9 mouse cellular contexts compared by ENCODE assay signal in the genomic region with DNA sequence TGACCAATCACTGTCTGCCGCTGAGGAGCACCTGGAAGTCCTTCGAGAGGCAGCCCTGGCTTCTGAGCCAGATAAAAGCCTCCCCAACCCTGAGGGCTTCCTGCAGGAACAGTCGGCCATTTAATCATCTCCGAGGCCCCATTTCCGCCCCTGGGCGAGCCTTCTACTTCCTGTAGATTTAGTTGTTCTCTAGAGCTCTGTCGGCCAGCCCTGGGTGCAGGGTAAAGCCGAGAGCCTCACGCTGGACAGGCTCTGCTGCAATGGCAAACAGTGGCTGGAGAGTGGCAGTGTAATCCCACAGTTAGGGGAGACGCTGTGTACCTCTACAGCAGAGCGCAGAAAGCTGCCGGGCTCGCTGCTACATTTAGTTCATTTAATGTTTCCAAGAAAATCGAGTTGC. TPM values are rescaled to one million over a fixed set of nuclear protein-coding genes. Genes with fewer than 3 reads are reported as not detected.
DNase-seq lines count a peak whose midpoint lies in the region; ATAC-seq lines count a peak whose summit lies in the region.
"Had no signal": no experiment of that assay in that cellular context is flagged by ENCODE, and none has a peak within 500 bp of the region (broad histone marks: within the 10 kb centered on the region; RNA-seq: fewer than 3 reads in every experiment).

No protein-coding gene starts in this region.

- H3K9me3 ChIP-seq in heart, embryonic 13.5 days: no peaks in the 10 kb centered on the region
- H3K9me3 ChIP-seq: neural tube, embryonic 13.5 days had no signal

- H3K4me1 ChIP-seq in heart, embryonic 13.5 days: peaks cover 27% of the 10 kb centered on the region

- no peaks in the 10 kb centered on the region for H3K27me3 ChIP-seq in heart, embryonic 13.5 days (replicated peaks)
- H3K27me3 ChIP-seq: neural tube, embryonic 13.5 days had no signal

- peak overlapping the region; percentile 58 for H3K27ac ChIP-seq in heart, embryonic 13.5 days (replicated peaks)
- H3K27ac ChIP-seq: neural tube, embryonic 13.5 days had no signal

- H3K9ac ChIP-seq in heart, embryonic 13.5 days: no peak overlapping the region
- H3K9ac ChIP-seq: neural tube, embryonic 13.5 days had no signal

- DNase-seq in gastrocnemius, postnatal 25 days: peak; percentile 16
- DNase-seq in gastrocnemius, postnatal 36 days: no peak
- DNase-seq in cerebellum, adult 9-11 months: peak; percentile 32
- DNase-seq in left cerebral cortex, postnatal 14 days (ENCODE audit: low spot score in 2 of 2): peak; percentile 46 to 63
- DNase-seq in neural tube, embryonic 10.5 days (ENCODE audit: extremely low spot score, low spot score): peak; percentile 19
- DNase-seq in retina, embryonic 14.5 days (ENCODE audit: low spot score): no peak
- DNase-seq in ovary, postnatal 10 days (ENCODE audit: low spot score): no peak

- intact Hi-C loops in gastrocnemius, postnatal 36 days (cut with DNase I): no loop called here
- intact Hi-C loops in left cerebral cortex, postnatal 14 days (cut with DNase I): no loop called here

- peak overlapping the region; percentile 33 for H3K4me2 ChIP-seq in heart, embryonic 13.5 days
- H3K4me2 ChIP-seq: neural tube, embryonic 13.5 days had no signal

- peaks cover 66% of the 10 kb centered on the region for H3K36me3 ChIP-seq in heart, embryonic 13.5 days
- H3K36me3 ChIP-seq: neural tube, embryonic 13.5 days had no signal

- ATAC-seq in heart, embryonic 13.5 days (ENCODE audit: extremely low read depth, insufficient number of reproducible peaks, low FRiP score, low TSS enrichment): no peak

- H3K4me3 ChIP-seq in heart, embryonic 13.5 days: no peak overlapping the region
- H3K4me3 ChIP-seq: neural tube, embryonic 13.5 days had no signal

- 45% methylated on average over 14 of the region's 14 CpGs for WGBS in heart, embryonic 13.5 days

RNA-seq across cellular contexts. Expression of gene Tmem98, which starts 11.3 kb away (rescaled TPM):
- 1 to 10 TPM; 2.5 TPM for total RNA-seq in gastrocnemius, postnatal 25 days (2021)
- total RNA-seq in gastrocnemius, postnatal 36 days (2021): 1 to 10 TPM; 1.3 to 1.9 TPM
- polyA plus RNA-seq in heart, embryonic 13.5 days (2015; fragmentation: Nextera tagmentation; extraction: Ambion mirVana): 96.4 and 96.9 TPM in 2 replicates
- 1 to 10 TPM; 5.2 to 6.8 TPM for total RNA-seq in left cerebral cortex, postnatal 14 days (2021)

RNA-seq across cellular contexts. Expression of gene Spaca3, which starts 36.9 kb away (rescaled TPM):
- total RNA-seq in gastrocnemius, postnatal 25 days (2021): not detected
- total RNA-seq in gastrocnemius, postnatal 36 days (2021): not detected
- not detected in 2 replicates for polyA plus RNA-seq in heart, embryonic 13.5 days (2015; fragmentation: Nextera tagmentation; extraction: Ambion mirVana)
- total RNA-seq in left cerebral cortex, postnatal 14 days (2021): not detected
- polyA plus RNA-seq: neural tube, embryonic 13.5 days had no signal

RNA-seq across cellular contexts. Expression of gene Myo1d, which starts 41.5 kb away (rescaled TPM):
- 1 to 10 TPM; 3.0 to 3.9 TPM for total RNA-seq in gastrocnemius, postnatal 25 days (2021)
- total RNA-seq in gastrocnemius, postnatal 36 days (2021): 1 to 10 TPM; 3.0 to 3.5 TPM
- polyA plus RNA-seq in heart, embryonic 13.5 days (2015; fragmentation: Nextera tagmentation; extraction: Ambion mirVana): 6.9 and 9.1 TPM in 2 replicates
- total RNA-seq in left cerebral cortex, postnatal 14 days (2021): 1 to 10 TPM; 4.1 to 4.6 TPM

Comparison
In these comparisons a context has a peak if more than half of its experiments do, and no peak if none do; other contexts are left out.
1. DNase-seq: peak in gastrocnemius, postnatal 25 days (single experiment), cerebellum, adult 9-11 months (single experiment), left cerebral cortex, postnatal 14 days (2 of 2) and neural tube, embryonic 10.5 days (single experiment); none in gastrocnemius, postnatal 36 days (0 of 2), retina, embryonic 14.5 days (single experiment) and ovary, postnatal 10 days (single experiment).